Mouse (Mus musculus): ENCODE measurements at regions not wholly inside any gene's neighbourhood (a gene's known extent, or its start where the extent isn't known, plus 50 kb on each side); places are given as distances from the start of the nearest gene placed in this dataset.

DNA sequence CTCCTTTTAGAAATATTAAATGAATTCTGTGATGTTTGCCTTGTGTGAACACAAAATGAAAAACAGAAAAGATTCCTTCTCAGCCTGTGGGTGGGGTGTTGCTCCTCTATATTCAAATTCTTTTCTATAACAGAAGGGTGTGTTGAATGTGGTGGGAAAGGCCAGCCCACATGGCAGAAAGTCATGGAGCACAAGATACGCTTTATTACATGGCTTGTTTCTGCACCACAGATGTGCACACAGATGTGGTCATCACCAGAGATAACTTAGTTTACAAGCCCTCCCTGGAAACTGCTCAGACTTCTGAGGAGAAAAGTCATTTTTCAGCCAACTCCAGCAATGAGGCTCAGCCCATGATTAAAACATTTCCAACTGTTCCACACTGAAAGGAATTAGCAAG lies 475.1 kb upstream of the Jag1 start:
- H3K27ac ChIP-seq, result no peak overlapping the region
- no peak overlapping the region for H3K9ac ChIP-seq
- H3K4me3 ChIP-seq (replicated peaks), result no peak overlapping the region
- no peaks in the 10 kb centered on the region for H3K4me1 ChIP-seq
- no peak overlapping the region for H3K4me2 ChIP-seq
- no peaks in the 10 kb centered on the region for H3K36me3 ChIP-seq (replicated peaks)
- no peak for ATAC-seq (ENCODE audit: low FRiP score)
- WGBS, result 81% methylated on average over 1 of the region's 1 CpGs
- H3K9me3 ChIP-seq, result no peaks in the 10 kb centered on the region
- no peaks in the 10 kb centered on the region for H3K27me3 ChIP-seq

DNA sequence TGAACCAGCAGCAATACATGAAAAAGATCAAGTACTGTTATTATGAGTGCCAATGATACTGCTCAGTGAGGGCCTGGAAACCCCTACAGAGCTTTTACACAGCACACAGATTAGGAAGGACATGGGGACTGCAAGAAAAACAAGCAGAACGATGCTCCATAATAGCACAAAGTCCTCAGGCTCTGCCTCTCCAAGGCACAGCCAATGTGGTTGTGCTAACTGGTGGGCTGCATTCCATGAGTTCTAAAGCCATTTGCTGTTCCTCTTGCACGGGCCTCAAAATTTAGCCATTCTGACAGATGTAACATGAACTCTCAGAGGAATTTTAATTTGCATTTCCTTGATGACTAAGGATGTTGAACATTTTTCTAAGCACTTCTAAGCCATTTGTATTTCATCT lies 465.0 kb upstream of the Jag1 start:
- H3K27ac ChIP-seq, result no peak overlapping the region
- WGBS, result 37% methylated on average over 2 of the region's 2 CpGs

DNA sequence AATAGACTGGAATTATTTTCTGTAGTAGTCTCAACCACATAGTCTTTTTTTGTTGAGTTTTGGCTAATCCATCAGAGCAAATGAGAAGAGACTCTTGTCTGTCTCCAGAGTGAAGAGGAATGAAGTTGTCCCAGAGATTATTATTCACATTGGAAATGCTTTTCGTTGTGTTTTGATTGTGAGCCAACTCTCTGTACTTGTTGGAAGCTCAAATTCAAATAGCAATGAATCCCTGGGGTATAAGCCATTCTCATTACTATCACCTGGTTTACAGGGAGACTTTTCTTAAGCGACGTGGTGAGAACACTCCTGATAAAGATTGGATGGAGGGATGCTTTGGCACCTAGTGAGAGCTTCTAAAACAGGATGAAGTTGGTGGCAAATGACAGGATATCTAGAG lies 459.3 kb upstream of the Jag1 start:
- no peak for ATAC-seq (ENCODE audit: low FRiP score)
- no peak overlapping the region for H3K4me2 ChIP-seq
- no peaks in the 10 kb centered on the region for H3K36me3 ChIP-seq (replicated peaks)
- no peak overlapping the region for H3K4me3 ChIP-seq (replicated peaks)
- H3K27ac ChIP-seq, result no peak overlapping the region
- no peaks in the 10 kb centered on the region for H3K9me3 ChIP-seq
- H3K9ac ChIP-seq, result no peak overlapping the region
- WGBS, result 89% methylated on average over 3 of the region's 3 CpGs
- no peaks in the 10 kb centered on the region for H3K4me1 ChIP-seq
- no peaks in the 10 kb centered on the region for H3K27me3 ChIP-seq

More for the DNA sequence above, 465.0 kb upstream of the Jag1 start:
- Histone ChIP-seq H3K9me3 (no peaks in the 10 kb centered on the region), H3K4me3 (replicated peaks) (no peak overlapping the region), H3K27me3 (no peaks in the 10 kb centered on the region), H3K36me3 (replicated peaks) (no peaks in the 10 kb centered on the region), H3K9ac (no peak overlapping the region), H3K4me2 (no peak overlapping the region), H3K4me1 (no peaks in the 10 kb centered on the region)
- ATAC-seq (ENCODE audit: low FRiP score), result no peak

DNA sequence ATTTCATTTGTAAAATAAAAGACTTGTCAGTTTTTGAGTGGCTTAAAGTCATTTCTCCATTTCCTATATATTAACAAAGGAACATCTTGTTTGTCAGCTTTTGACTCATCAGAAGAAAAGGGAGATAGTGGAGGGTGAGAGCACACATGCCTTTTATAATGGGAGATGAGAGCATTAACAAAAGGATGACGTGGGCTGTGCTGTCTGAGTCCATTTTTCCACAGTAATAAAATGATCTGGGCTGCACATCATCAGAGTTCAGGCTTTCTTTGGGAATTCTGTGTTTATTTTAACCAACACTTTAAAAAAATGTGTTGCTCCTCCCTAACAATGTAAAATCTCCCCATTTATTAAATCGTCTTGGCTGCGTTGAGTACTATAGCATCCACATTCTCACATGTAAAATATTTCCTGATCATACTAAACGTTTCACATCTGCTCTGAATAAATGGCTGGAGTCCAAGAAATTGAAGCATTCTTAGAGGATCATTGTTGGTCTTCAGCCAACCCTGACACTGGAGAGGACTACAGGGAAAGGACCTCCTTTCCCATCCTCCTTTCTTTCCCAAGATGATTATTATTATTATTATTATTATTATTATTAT lies 458.5 kb upstream of the Jag1 start:
- no peaks in the 10 kb centered on the region for H3K36me3 ChIP-seq (replicated peaks)
- H3K9me3 ChIP-seq, result no peaks in the 10 kb centered on the region
- ATAC-seq (ENCODE audit: low FRiP score), result no peak
- H3K4me3 ChIP-seq (replicated peaks), result no peak overlapping the region
- H3K4me1 ChIP-seq, result no peaks in the 10 kb centered on the region
- no peak overlapping the region for H3K4me2 ChIP-seq
- WGBS, result 79% methylated on average over 4 of the region's 4 CpGs
- H3K27me3 ChIP-seq, result no peaks in the 10 kb centered on the region
- no peak overlapping the region for H3K27ac ChIP-seq
- no peak overlapping the region for H3K9ac ChIP-seq

DNA sequence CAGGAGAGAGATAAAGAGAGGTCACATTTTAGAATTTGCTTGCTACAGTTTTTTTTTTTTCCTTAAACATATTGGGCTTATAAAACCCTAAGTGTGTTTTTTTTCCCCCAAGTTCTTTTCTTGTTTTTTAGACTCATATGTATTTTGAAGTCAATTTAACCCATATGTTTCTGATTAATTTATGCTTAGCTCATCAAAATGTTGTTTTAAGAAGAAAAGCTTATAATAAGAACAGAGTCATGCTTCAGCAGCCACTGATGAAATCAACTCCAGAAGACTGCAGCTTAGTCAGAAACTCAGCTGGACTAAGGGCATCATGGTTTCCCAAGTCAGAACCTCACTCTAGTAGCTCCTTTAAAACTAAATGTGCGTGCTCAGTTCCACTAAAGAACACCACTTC lies 454.7 kb upstream of the Jag1 start:
- H3K4me1 ChIP-seq, result no peaks in the 10 kb centered on the region
- 95% methylated on average over 1 of the region's 1 CpGs for WGBS
- no peak overlapping the region for H3K4me3 ChIP-seq (replicated peaks)
- no peak for ATAC-seq (ENCODE audit: low FRiP score)
- H3K4me2 ChIP-seq, result no peak overlapping the region
- no peaks in the 10 kb centered on the region for H3K9me3 ChIP-seq
- no peak overlapping the region for H3K9ac ChIP-seq
- H3K36me3 ChIP-seq (replicated peaks), result no peaks in the 10 kb centered on the region
- H3K27me3 ChIP-seq, result no peaks in the 10 kb centered on the region
- H3K27ac ChIP-seq, result no peak overlapping the region

DNA sequence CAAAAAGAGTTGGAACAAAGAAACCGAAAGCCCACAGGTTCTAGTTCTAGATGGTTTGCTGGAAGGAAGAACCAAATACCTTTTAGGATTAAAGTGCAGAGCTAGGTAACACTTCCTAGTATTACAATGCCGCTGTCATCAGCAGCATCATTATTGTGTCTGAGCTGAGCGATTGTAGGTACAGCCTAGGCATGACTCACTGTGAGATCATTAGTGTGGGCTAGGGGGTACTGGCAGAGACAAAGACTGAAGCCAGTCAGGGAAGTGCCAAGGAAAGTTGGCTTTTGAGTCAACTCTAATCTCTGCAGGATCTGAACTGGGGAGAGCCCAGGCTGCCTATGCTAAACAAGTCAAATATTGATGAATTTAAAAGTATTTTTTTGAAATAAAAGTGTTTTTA lies 450.2 kb upstream of the Jag1 start:
- Histone ChIP-seq H3K4me1 (peaks cover 3% of the 10 kb centered on the region; the same call in 1 of the 2 replicates), H3K36me3 (replicated peaks) (no peaks in the 10 kb centered on the region), H3K4me2 (no peak overlapping the region), H3K9me3 (no peaks in the 10 kb centered on the region), H3K4me3 (replicated peaks) (no peak overlapping the region), H3K27ac (no peak overlapping the region), H3K9ac (no peak overlapping the region), H3K27me3 (no peaks in the 10 kb centered on the region)
- WGBS, result 88% methylated on average over 3 of the region's 3 CpGs
- no peak for ATAC-seq (ENCODE audit: low FRiP score)

DNA sequence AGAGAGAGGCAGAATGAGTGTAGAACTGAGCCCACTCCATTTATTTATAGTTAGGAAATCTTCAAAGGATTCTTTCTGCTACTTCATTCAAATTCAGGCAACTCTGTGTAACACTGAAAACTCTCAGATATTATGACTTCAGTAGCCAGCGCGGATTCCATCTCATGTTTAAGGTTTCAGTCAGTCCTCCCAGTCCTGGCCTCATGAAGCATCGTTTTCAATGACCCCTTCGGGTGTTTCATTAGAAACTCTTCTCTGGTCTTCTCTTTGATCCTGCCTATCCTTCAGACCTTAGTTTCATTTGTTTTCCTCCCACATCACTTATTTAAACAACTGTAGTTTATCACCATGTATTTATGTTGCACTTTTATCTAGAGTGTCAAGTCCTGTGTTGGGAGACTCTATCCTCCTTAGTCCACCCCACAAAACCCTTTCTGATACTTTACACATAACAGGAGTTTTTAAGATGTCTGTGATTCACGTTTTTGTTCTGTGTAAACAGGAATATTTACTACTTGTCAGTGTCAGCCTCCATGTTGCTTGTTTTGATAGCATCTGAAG lies 447.7 kb upstream of the Jag1 start:
- 86% methylated on average over 5 of the region's 5 CpGs for WGBS
- H3K9me3 ChIP-seq, result no peaks in the 10 kb centered on the region
- no peak for ATAC-seq (ENCODE audit: low FRiP score)

DNA sequence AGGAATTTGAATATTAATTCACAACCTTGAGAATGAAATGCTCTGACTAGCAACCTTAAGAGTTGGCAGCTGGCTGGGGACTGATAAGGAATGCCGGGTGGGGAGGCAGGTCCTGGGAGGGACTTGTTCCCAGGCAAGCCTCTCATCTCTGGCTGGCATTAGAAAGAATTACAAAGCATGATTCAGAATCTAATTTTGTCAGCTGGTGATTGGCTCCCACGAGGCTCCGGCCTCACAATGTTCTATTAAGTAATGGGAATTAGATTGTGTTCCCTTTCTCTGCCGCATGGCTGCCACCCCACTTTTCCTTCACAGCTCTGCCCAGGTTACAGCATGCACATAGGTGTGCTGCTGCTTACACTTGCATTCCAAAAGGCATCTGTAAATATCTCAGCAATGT lies 443.9 kb upstream of the Jag1 start:
- no peak overlapping the region for H3K4me2 ChIP-seq
- H3K36me3 ChIP-seq (replicated peaks), result no peaks in the 10 kb centered on the region
- no peak overlapping the region for H3K27ac ChIP-seq
- no peaks in the 10 kb centered on the region for H3K27me3 ChIP-seq
- no peak overlapping the region for H3K9ac ChIP-seq
- WGBS, result 33% methylated on average over 4 of the region's 4 CpGs
- H3K4me3 ChIP-seq (replicated peaks), result no peak overlapping the region
- H3K4me1 ChIP-seq, result peaks cover 8% of the 10 kb centered on the region
- ATAC-seq (ENCODE audit: low FRiP score), result peak; percentile 57
- H3K9me3 ChIP-seq, result no peaks in the 10 kb centered on the region

More for the DNA sequence above, 447.7 kb upstream of the Jag1 start:
- Histone ChIP-seq H3K36me3 (replicated peaks) (no peaks in the 10 kb centered on the region), H3K4me3 (replicated peaks) (no peak overlapping the region), H3K9ac (no peak overlapping the region), H3K27ac (no peak overlapping the region), H3K4me2 (no peak overlapping the region), H3K27me3 (no peaks in the 10 kb centered on the region), H3K4me1 (peaks cover 8% of the 10 kb centered on the region)

DNA sequence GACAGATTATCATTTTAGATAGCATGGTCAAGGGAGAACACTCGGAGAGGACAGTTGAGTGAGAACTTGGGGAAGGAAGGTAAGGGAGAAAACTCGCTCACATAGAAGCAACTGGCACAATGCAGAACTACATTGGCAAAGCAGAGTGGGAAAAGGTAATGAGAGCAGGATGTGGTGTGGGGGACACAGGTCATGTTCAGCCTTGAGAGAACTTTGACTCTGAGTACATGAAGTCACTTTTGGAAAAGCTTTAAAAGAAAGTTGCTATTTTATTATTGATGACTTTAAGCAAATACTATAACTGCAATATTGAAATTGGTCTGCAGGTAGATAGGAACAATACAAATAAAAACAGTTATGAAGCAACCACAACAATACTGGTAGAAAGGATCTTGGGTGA lies 437.4 kb upstream of the Jag1 start:
- Histone ChIP-seq H3K27me3 (no peaks in the 10 kb centered on the region), H3K4me3 (replicated peaks) (no peak overlapping the region), H3K36me3 (replicated peaks) (no peaks in the 10 kb centered on the region), H3K27ac (no peak overlapping the region), H3K9me3 (no peaks in the 10 kb centered on the region), H3K9ac (no peak overlapping the region), H3K4me1 (no peaks in the 10 kb centered on the region), H3K4me2 (no peak overlapping the region)
- WGBS, result 87% methylated on average over 2 of the region's 2 CpGs
- ATAC-seq (ENCODE audit: low FRiP score), result no peak

DNA sequence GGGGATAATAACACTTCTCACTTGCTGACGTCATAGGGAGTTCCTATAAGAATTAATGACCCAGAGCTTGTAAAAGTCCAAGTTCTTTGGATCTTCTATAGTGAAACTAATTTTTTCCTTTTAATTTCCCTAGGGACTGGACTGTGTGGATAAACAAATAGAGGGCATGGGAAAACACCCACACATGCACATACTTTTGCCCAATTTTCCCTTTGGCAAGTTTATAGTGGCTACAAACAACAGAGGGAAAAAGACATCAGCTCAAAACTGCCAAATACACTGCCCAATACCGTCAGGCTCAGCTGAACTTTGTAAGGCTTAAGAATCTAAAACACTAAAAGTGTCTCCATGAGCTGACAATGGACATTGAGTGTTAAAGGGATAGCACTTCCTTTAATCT lies 420.1 kb upstream of the Jag1 start:
- Histone ChIP-seq H3K4me1 (peaks cover 3% of the 10 kb centered on the region; the same call in 1 of the 2 replicates), H3K27me3 (no peaks in the 10 kb centered on the region), H3K27ac (no peak overlapping the region), H3K4me2 (no peak overlapping the region), H3K4me3 (replicated peaks) (no peak overlapping the region), H3K36me3 (replicated peaks) (no peaks in the 10 kb centered on the region), H3K9me3 (no peaks in the 10 kb centered on the region), H3K9ac (no peak overlapping the region)
- no peak for ATAC-seq (ENCODE audit: low FRiP score)
- 58% methylated on average over 2 of the region's 2 CpGs for whole genome bisulfite sequencing

DNA sequence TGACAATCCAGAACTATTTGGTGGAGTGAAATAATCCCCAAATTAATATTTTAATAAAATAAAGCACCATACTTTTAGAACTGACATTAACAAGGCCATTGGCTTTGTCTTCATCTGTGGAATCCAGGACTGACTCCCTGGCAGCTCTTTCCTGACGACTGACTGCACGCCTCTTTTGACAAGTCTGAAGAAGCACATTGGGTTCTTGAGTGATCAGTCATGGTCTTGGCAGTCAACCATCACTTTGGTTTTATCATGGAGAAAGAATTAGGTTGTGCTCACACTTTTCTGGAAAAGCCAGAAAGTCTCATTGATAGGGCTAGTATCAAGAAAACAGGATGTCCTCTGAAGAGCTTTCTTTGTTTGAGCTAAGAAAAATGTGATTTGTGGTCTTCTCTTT lies 399.8 kb upstream of the Jag1 start:
- no peaks in the 10 kb centered on the region for H3K4me1 ChIP-seq
- WGBS, result 89% methylated on average over 2 of the region's 2 CpGs
- H3K4me3 ChIP-seq (replicated peaks), result no peak overlapping the region
- no peak overlapping the region for H3K4me2 ChIP-seq
- H3K27ac ChIP-seq, result no peak overlapping the region
- H3K9me3 ChIP-seq, result no peaks in the 10 kb centered on the region
- ATAC-seq (ENCODE audit: low FRiP score), result no peak
- H3K27me3 ChIP-seq, result no peaks in the 10 kb centered on the region
- H3K9ac ChIP-seq, result no peak overlapping the region
- H3K36me3 ChIP-seq (replicated peaks), result no peaks in the 10 kb centered on the region

DNA sequence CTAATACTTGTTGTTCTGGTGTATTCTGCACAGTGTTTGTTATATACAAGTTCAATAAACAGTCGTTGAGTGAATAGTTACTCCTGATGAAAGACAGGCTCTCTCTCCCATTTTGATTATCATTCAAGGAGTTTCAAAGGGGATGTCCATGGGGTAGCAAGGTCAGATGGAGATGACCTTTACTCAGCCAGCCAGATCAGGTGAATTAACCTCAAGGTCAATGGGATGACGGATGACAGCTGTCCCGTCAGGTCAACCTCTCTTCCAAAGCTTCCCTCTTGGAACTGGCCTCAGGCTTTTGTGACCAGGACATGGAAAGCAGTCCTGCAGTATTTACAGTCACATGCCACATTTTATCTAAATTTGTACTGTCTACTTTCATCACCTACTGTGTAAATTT lies 398.6 kb upstream of the Jag1 start:
- 66% methylated on average over 3 of the region's 3 CpGs for WGBS
- Histone ChIP-seq H3K4me2 (no peak overlapping the region), H3K27ac (no peak overlapping the region), H3K9ac (no peak overlapping the region), H3K9me3 (no peaks in the 10 kb centered on the region), H3K36me3 (replicated peaks) (no peaks in the 10 kb centered on the region), H3K4me1 (no peaks in the 10 kb centered on the region), H3K4me3 (replicated peaks) (no peak overlapping the region), H3K27me3 (no peaks in the 10 kb centered on the region)
- no peak for ATAC-seq (ENCODE audit: low FRiP score)

DNA sequence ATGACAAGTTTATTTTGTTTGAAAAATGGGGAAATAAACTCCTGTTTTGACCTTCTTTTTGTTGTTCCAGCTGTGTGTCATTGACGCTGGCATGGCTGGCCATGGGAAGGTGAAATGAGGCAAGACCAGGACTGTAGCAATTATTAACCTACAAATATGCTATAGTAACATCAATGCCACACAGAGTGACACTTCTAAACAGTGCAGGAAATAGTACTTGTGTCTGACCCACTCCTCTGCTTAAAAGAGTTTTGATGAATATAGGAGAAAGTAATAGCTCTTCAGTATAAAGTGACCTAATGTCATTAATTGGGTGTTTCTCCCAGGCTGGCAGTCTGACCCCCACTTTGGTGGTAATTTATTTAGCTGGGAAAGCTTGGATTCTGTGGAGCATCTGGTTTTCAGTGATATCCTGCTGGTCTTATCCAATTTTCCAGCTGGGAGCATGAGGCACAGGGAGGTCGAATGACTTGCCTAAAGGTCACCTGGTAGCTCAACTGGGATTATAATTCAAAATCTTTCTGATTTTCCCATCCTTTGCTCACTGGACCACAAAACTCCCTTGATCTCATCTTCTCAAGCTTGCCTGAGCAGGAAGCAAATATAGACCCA lies 397.6 kb upstream of the Jag1 start:
- 37% methylated on average over 2 of the region's 2 CpGs for WGBS
- Histone ChIP-seq H3K4me3 (replicated peaks) (no peak overlapping the region), H3K9me3 (no peaks in the 10 kb centered on the region), H3K27ac (no peak overlapping the region), H3K36me3 (replicated peaks) (no peaks in the 10 kb centered on the region), H3K27me3 (no peaks in the 10 kb centered on the region), H3K4me1 (no peaks in the 10 kb centered on the region), H3K4me2 (no peak overlapping the region), H3K9ac (no peak overlapping the region)
- ATAC-seq (ENCODE audit: low FRiP score), result 0 out of 2 replicates have a peak, but pooled peaks have one; percentile 14

Data from forebrain, embryonic 12.5 days (tissue).